Mouse (Mus musculus): ENCODE measurements around the gene Mapkap1.

Mapkap1 gene

DNA sequence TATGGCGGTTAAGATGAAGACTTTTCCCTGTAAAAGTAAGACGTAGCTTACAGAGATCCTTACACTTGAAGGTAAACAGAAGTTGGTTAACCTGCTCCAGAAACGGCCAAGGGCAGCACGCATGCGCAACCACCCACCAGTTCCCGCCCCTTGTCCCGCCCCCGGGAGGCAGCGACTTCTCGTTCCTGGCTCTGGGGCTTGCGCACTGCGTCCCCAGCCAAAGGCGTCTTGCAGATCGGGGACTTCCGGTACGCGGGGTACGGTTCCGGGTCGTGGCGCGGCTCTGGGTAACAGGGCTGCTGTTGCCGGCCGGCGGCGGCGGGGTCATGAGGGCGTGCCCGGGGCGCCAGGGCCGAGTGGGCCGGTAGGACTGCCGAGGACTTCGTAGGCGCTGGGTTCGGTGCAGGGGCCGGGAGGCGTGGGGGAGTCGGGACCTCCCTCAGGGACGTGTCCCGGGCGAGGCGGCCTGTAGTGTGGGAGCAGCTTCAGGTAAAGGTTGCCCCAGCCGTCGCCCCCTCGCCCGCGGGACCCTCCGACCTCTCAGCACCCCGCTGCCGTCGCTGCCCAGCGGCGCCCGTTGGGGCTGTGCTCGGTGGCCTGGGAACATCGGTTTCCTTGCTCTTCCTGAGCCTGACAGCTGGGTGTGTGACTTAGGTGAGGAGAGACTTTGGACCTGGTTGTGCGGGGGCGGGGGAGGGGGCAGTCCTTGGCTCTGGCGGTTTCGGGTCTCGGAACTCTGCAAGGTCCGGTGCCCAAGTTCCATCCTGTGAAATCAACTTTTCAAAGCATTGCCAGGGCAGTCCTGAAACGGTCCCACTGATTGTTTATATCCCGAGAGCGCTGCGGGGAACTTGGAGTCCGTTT is at the start of gene Mapkap1:
TSS of gene Mapkap1 (plus strand) at position 171 of the 864 bp plus-strand sequence.
- peak; percentile 89 to 95 for DNase-seq (ENCODE audit: low spot score in 2 of 2)

DNA sequence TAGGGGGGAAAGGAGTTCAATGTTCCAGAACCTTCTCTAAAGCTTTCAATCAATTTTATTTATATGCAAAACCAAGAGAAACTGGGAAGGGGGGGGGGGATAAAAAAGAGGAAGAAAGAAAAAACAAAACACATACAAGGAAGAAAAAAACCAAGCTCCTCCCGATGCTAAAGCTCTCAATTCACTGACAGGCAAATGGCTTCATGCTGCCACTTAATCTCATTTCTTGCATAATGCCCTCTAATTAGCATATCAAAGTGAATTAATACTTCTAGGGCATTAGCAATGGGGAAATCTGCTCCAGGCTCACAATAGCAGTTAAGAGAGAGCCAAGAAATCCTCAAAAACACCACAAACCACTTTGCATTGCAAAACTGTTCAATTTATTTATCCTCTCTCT is 42.9 kb upstream of the Mapkap1 start:
- no peak for DNase-seq (ENCODE audit: low spot score in 2 of 2)

DNA sequence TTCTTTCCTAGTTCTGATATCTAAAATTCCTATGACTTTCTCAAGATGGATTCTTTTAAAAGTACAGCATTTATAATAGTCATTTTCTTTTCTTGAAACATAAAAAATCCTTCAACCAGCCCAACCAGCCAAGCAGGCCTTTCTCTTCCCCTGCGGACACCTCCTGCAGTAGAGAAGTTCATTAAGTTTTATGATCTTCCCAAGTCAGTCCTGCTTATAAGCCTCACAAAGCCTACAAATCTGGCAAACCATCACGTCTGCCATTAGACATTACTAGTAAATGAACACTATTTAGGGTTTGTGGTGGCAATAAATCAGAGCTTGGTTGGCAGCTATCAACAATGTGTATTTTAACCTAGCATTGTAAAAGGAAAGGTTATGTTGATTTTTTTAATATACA is 39.5 kb upstream of the Mapkap1 start:
- DNase-seq (ENCODE audit: low spot score in 2 of 2): no peak

DNA sequence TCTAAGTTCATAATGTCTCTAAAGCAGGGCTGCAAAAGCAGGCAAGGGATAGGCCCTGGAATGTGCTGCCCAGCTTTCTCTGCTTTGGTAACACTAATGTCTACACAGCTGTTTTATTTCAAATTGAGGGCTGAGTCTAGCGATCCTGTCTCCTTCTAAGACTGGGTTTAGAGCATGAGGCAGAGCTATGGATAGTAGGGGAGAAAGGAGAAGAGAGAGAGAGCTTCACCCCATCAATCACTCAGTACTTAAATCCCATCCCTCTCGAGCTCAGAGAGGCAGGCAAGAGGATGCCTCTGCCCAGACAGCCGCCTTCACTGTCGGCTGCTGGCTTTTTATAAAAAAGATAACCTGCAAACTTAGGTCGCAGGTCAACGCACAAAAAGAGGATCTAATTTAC is 38.2 kb upstream of the Mapkap1 start:
- DNase-seq (ENCODE audit: low spot score in 2 of 2): no peak

DNA sequence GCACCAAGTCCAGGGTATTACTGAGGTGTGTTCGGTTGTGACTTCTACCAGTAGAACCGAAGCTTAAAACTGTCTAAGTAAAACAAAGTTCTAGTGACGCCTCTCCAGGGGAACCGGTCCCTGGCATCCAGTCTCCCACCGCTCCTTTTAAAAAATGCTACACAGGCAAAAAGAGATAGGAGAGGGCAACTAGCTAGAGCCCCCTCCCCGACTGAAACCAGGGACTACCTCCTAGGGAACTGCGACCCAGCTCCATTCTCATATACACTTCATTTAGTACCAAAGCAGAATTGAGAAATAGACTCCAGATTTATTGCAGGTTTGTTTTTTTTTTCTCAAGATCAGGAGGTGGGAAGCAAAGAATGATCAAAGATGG is 36.2 kb upstream of the Mapkap1 start:
- no peak for DNase-seq (ENCODE audit: low spot score in 2 of 2)

DNA sequence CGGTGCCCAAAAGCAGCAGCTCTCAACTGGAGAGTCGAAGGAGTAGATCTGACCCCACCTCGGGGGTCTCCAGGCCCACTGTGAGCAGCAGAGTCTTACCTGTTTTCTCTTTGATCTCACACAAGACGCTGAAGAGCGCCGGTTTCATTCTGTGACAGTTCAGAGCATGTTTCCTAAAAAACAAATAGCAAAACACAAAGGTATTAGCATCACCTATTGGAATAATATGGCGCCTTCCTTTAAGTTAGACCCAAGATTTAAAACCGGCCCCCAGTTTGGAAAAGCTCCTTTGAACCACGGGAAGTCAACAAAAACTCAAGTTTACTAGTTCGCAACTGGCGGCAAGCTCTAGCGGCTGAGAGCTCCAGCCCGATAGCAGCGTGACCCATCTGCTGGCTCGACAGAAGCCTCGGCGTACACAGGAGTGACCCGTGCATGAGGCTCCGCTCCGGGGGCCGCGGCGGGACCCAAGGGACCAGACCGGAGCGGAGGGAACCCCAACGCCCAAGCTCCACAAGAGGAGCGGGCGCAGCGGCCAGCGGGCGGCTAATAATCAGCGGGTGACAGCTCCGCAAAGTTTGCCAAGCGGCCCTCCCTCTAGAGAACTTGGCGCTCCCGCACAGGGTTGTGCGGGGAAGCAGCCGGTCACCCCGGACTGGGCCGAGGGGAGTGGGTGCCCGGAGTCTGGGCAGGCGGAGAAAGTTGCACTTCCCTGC is 35.7 kb upstream of the Mapkap1 start:
- no peak for DNase-seq (ENCODE audit: low spot score in 2 of 2)

DNA sequence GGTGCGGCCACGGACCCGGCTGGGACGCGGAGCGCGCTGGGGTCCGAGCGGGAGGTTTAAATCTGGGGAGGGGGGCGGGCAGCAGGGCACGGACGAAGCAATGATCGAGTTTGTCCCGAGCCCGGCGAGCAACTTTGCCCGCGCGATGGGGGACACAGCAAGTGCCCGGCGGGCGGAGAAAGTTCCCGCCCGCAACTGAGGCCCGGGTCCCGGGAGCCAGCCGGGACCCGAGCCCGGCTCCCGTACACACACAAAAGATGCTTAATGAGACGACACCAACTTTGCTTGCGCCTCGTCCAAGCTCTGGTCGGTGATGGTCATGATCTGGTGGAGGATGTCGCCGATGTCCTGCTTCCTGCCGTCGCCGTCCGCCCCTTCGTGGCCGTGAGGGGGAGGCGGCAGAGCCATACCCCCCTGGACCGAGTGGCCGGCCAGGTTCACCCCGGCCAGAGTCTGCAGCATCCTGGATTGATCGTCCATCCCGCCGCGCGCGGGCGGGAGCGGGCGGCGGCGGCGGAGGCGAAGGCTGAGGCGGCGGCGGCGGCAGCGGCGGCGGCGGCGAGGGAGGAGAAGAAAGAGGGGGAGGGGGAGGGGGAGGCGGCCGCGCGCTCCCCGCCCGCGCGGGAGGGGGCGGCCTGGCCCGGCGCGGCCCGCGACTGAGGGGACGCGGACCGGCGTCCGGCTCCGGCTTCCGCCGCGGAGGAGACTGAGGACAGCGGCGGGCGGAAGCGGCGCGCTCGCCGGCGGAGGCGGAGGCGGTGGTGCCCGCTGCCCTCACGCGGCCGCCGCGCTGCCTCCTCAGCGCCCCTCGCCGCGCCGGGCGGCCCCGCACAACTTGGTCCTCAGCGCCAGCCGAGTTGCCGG is 34.9 kb upstream of the Mapkap1 start:
- no peak for DNase-seq (ENCODE audit: low spot score in 2 of 2)

DNA sequence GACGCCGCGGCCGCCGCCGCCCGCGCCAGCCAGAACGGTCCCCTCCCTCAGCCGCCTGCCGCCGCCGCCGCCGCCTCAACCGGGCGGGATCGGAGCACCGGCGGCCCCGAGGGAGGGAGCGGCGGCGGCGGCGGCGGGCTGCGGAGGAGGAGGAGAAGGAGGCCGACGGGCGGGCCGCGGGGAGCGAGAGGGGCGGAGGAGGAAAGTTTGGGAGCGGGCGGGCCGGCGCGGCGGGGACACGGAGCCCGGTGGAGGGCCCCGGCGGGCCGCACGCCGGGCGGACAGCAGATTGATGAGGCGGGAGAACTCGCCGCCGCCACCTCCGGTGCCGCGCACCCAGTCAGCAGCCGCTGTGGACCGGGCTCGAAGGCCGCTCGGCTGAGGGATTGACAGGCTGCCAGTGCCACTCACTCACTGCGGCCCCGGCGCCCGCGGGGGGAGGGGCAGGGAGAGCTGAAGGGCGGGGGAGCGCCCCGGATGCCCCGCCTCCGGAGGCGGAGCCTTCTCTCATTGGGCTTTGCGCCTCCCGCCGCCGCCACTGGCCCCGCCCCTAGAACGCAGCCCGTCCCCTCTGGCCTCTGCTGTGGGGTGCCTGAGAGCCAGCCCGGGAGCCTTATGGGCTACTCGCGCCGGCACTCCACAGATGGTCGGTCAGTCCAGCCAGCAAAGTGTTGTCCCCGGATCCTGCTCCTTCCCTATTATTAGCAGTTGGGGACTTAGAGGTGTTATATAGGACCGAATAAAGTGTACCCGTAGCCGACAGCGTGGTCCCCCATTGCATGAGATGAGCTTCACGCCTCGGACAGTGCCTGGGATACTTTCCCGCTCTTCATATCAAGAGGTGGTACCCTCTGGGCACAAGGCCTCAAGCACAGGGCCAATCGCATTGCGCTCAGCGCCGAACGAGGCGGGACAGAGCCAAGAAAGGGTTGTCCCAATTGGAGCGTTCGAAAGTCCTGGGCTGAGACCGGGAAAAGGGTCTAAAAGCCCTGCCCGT is 34.0 kb upstream of the Mapkap1 start, which contains the start of gene Pbx3:
TSS of gene Pbx3 (minus strand) at position 838 of the 997 bp plus-strand sequence.
- DNase-seq (ENCODE audit: low spot score in 2 of 2): peak; percentile 78 to 82

DNA sequence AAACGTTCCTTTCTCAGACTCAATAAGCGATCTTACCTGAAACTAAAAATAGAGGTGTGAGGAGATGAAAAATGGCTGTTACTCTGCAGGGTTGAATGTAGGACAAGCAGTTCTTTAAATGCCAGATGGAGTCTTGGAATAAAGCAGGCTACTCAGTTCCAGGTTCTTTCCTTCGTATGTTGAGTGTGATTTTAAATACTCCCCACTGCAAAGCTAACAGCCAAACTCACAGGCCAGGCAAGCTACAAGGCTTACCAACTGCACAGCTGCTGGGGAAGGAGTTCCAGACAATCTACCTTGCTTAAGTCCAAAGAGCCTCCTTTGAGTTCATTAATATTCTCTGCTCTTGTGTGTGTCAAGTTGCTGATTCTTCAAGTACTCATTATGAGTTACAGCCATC is 32.7 kb upstream of the Mapkap1 start:
- DNase-seq (ENCODE audit: low spot score in 2 of 2): no peak

DNA sequence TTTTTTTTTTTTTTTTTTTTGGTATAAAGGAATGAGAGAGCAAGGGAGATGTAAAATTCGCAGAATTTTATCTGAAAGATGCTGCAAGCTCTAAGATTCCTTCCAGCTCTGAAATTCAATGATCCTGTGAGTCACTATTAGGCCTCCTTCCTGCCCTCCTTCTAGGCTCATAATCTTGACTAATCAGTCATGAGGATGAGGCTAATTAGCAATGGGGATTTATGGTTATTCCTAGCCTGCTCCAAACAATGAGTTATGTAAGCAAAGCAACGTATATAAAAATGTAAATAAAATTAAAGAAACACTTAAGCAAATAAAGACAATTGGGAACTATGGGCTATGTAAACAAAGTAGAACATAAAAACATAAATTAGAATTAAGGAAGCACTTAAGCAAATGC is 32.2 kb upstream of the Mapkap1 start:
- DNase-seq (ENCODE audit: low spot score in 2 of 2): no peak

DNA sequence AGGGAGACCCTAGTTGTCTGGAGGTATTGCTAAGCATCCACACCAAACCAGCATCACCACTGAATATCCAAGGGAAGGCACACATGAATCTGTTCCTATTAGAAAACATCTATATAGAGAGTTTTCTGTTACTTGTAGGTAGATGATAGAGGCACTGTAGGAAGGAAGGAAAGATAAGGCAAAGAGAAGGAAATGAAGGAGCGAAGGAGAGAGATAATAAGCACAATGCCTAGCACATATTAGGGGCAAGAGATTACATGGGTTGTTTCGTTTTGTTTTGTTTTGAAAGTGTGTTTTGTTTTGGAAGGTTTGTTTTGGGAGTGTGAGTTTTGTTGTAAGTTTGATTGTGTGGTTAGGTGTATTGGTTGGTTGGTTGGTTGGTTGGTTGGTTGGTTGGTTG is 27.6 kb upstream of the Mapkap1 start:
- DNase-seq (ENCODE audit: low spot score in 2 of 2): no peak

DNA sequence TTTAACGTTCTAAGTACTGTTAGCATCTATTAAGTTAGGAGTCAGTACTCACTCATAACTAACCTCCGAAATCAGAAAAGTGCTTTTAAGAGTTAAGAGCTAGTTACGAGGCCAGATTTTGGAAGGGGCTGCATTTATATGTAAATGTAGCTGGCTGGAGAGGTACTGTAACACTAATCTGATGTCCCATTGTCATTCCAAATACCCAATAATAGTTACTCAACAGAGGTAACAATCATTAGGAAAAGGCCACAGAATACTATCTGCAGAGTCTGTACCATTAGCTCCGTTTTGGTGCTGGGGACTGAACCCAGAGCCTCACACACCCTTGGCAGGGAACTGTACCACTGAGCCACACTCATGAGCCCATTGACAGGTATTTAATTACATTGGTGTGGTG is 7.0 kb upstream of the Mapkap1 start:
- no peak for DNase-seq (ENCODE audit: low spot score in 2 of 2)

DNA sequence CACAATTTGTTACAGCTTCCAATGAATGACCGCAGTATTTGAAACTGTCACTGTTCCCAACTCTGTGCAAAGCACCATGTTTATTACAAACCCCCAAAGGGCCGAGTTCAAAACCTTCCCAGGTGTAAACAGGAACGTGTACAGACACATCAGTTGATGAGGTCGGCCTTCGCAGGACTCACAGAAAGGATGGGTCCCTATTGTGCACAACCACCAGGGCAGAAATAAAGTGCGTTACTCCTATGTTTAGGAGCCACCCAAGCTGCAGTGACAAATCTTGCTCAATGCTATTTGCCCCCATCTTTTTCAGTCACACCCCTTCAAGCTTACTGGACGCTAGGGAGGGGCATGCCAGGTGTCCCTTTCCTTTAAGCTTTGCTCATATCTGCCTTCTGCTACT is 1.0 kb downstream of the Mapkap1 start:
- DNase-seq (ENCODE audit: low spot score in 2 of 2): no peak

DNA sequence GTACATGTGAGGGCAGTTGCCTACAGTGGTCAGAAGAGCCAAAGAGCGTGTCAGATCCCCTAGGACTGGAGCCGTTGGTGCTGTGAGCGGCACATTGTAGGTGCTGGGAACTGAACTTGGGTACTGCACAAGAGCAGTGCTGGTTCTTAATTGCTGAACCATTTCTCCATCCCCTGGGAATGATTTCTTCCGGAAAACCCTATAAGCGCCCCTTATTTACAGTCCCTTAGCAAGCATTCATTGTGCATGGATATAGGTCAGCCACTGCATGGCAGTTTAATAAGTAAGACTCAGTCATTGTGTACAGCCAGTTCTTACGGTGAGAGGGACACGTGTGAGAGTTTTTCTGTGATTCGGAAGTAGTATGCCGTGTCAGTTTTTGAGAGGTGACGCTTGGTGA is 1.8 kb downstream of the Mapkap1 start:
- no peak for DNase-seq (ENCODE audit: low spot score in 2 of 2)

DNA sequence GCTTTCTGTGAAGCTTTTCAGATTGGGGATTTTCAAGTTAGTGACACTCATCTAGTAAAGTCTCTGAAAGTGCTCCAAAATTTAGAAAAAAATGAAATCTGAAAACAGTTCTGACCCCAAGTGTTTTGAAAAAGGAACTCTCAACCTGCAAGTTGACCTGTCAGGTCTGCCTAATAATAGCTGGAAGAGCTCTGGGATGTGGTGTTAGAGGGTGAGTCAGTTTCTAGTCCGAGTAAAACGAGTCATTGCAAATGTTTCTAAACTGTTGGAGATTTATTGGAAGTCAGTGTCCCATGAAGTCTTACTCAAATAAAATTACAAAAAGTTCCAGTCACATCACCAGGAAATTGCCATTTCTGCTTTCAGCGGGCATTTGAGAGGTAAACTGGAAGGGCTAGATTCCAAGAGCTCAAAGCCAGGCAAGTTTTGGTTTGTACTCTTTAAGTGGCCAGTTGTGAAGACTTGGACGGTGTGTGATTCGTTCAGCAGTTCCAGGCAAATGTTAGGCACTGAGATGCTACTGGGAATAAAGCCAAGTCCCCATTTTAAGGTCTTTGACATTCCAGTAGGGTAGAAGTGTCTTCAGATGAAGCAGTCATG is 3.3 kb downstream of the Mapkap1 start:
- DNase-seq (ENCODE audit: low spot score in 2 of 2): no peak

DNA sequence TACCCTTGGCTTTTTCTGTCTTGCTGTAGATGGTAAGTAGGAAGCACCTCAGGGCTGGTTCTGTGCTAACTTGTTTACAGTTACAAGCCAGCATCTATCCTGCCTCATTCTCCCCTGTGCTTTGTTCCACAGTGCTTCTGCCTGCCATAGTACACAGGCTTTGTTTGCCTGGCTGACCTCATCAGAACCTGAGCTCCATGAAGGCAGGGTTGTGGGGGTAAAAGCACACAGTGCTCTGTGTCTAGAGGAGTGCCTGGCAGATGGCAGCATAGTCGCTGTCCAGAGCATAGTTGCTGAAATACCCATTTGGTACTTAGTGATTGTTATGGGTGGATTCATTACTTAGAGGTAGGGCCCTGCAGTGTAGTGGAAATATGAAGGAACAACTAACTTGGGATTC is 13.7 kb downstream of the Mapkap1 start:
- no peak for DNase-seq (ENCODE audit: low spot score in 2 of 2)

DNA sequence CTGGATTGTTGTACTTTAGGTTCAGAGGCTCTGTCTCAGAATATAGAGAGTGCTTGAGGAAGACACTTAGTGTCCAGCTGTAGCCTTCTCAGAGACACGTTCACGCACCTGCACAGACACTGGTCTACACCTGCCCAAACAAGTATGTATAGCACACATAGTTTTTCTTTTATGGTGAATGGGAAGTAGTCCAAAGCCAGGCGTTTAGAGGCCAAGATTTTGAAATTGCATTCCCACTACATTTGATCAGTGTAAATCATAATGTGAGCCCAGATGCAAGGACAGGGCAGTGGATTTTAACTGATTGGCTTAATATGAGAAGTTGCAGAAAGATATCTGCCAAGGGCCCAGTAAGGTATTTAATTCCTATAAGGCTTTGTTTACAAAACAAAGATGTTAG is 17.6 kb downstream of the Mapkap1 start:
- DNase-seq (ENCODE audit: low spot score in 2 of 2): no peak

DNA sequence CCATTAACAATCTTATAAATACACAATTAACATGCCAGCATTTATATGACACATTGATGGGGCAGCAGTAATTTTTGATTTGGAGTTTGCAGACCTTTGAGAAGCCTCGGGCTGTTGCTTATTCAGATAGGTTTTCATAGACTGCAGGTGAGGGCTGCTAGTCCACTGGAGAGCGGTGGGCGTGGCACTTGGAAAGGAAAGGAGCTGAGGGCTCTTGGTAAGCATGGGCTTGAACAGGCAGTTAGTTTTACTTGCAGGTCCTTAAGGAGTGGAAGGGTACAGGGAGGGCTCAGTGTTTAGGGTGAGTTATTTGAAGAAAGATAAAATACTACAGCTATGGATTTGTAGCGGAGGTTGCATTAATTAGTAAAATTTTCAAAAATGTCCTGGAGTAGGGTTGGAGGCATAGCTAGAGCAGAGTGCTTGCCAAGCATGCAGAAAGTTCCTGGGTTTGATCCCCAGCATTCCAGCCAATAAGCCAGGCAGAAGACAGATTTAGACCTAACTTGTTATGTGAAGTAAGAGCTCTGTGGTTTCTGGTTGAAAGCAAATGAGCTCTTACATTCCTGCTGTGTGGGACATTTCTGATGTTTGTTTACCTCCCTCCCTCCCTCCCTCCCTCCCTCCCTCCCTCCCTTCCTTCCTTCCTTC is 19.1 kb downstream of the Mapkap1 start:
- DNase-seq (ENCODE audit: low spot score in 2 of 2): no peak

DNA sequence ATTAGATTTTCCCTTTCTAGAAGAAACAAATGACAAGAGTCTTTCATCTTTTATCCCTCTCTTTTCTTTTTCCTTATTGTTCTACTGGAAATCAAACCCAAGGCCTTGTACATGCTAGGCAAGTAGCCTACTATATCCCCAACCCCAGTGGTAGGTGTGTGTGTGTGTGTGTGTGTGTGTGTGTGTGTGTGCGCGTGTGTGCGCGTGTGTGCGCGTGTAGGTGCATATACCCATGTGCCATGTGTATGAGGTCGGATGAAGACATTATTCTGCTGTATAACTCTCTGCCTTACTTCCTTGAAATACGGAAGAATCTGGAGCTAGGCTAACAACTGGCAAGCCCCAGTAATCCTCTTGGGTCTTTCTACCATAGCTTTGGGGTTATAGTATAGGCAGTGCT is 24.1 kb downstream of the Mapkap1 start:
- no peak for DNase-seq (ENCODE audit: low spot score in 2 of 2)
